In genomic region chr15:78481448-78482000, GRCm38 (mm10) we compare ENCODE assay signal across 13 mouse cellular contexts. TPM values are rescaled to one million over a fixed set of nuclear protein-coding genes. Genes with fewer than 3 reads are reported as not detected.
DNase-seq lines count a peak whose midpoint lies in the region; ATAC-seq and TF ChIP-seq lines count a peak whose summit lies in the region.
"Had no signal": no experiment of that assay in that cellular context is flagged by ENCODE, and none has a peak within 500 bp of the region (broad histone marks: within the 10 kb centered on the region; RNA-seq: fewer than 3 reads in every experiment).

No protein-coding gene starts in this region.

- no peak overlapping the region for H3K4me2 ChIP-seq in liver, embryonic 11.5 days

- no peak for TF ChIP-seq POLR2A in ES-Bruce4 (IDR thresholded peaks at IDR 0.05; ENCODE audit: insufficient read depth, low read length)

- peak; percentile 44 for DNase-seq in gastrocnemius, adult 2 months
- no peak for DNase-seq in gastrocnemius, postnatal 10 days
- peak; percentile 21 for DNase-seq in liver
- no peak for DNase-seq in liver, embryonic 11.5 days (ENCODE audit: low spot score)
- peak; percentile 10 to 17 for DNase-seq in heart, postnatal 36 days
- no peak for DNase-seq in frontal cortex, postnatal 36 days (ENCODE audit: low spot score in 2 of 2)
- DNase-seq in B cell, adult 2 months, result no peak
- DNase-seq: adrenal gland, adult 2 months; kidney, adult 18-20 months; right cerebral cortex, postnatal 25 days had no signal

- H3K27ac ChIP-seq in gastrocnemius, adult 2 months, result no peak overlapping the region
- H3K27ac ChIP-seq in liver, embryonic 11.5 days (ENCODE audit: low read depth, low read length), result no peak overlapping the region
- H3K27ac ChIP-seq in ES-Bruce4 (ENCODE audit: insufficient read depth, low read length), result no peak overlapping the region

- no peak for ATAC-seq in liver, embryonic 11.5 days (replicated peaks; ENCODE audit: low FRiP score)

- intact Hi-C loops in gastrocnemius, adult 2 months (cut with DNase I), result no loop called here
- intact Hi-C loops in heart, postnatal 36 days (cut with DNase I), result no loop called here

- H3K36me3 ChIP-seq in liver, embryonic 11.5 days (ENCODE audit: control insufficient read depth, insufficient read depth, low read length), result no peaks in the 10 kb centered on the region
- H3K36me3 ChIP-seq in ES-Bruce4 (ENCODE audit: control insufficient read depth, insufficient read depth, low read length, poor library complexity, severe bottlenecking), result no peaks in the 10 kb centered on the region

- no peak overlapping the region for H3K4me3 ChIP-seq in gastrocnemius, adult 2 months
- H3K4me3 ChIP-seq in liver, embryonic 11.5 days (ENCODE audit: low read depth, low read length), result no peak overlapping the region
- no peak overlapping the region for H3K4me3 ChIP-seq in ES-Bruce4 (ENCODE audit: low read depth, low read length)

- H3K9ac ChIP-seq in liver, embryonic 11.5 days (ENCODE audit: low read depth, low read length), result no peak overlapping the region
- H3K9ac ChIP-seq in ES-Bruce4 (ENCODE audit: low read depth, poor library complexity, severe bottlenecking), result no peak overlapping the region

- peaks cover 4% of the 10 kb centered on the region; the same call in 1 of the 2 replicates for H3K4me1 ChIP-seq in liver, embryonic 11.5 days (replicated peaks; ENCODE audit: control insufficient read depth, insufficient read depth, low read length)
- no peaks in the 10 kb centered on the region for H3K4me1 ChIP-seq in ES-Bruce4 (ENCODE audit: control insufficient read depth, insufficient read depth, low read length)

- no peak for TF ChIP-seq EP300 in ES-Bruce4 (IDR thresholded peaks at IDR 0.05; ENCODE audit: insufficient read depth, low read depth, low read length)

- H3K27me3 ChIP-seq in liver, embryonic 11.5 days (replicated peaks; ENCODE audit: control insufficient read depth, insufficient read depth, low read length), result no peaks in the 10 kb centered on the region; the same call in 1 of the 2 replicates
- H3K27me3 ChIP-seq in ES-Bruce4 (ENCODE audit: control insufficient read depth, insufficient read depth, low read length, poor library complexity, severe bottlenecking), result no peaks in the 10 kb centered on the region

- TF ChIP-seq CTCF in gastrocnemius, adult 2 months (IDR thresholded peaks at IDR 0.05), result peak; percentile 3; the same call in 1 of the 2 replicates
- TF ChIP-seq CTCF in ES-Bruce4 (IDR thresholded peaks at IDR 0.05; ENCODE audit: low read depth, low read length), result peak; percentile 46

- no peaks in the 10 kb centered on the region for H3K9me3 ChIP-seq in liver, embryonic 11.5 days (ENCODE audit: control insufficient read depth, low read length)
- no peaks in the 10 kb centered on the region for H3K9me3 ChIP-seq in ES-Bruce4 (replicated peaks; ENCODE audit: control insufficient read depth, insufficient read depth, low read length, poor library complexity, severe bottlenecking)

- WGBS in liver, embryonic 11.5 days, result 41% methylated on average over 9 of the region's 9 CpGs

RNA-seq across cellular contexts. Expression of gene Tmprss6, which starts 13.1 kb away (rescaled TPM):
- not detected for total RNA-seq in gastrocnemius, adult 2 months (2021)
- under 1 TPM in 1 of 2 experiments, not detected in 1; 0.38 TPM for total RNA-seq in gastrocnemius, postnatal 10 days (2021)
- polyA plus RNA-seq in liver, embryonic 11.5 days (2014; fragmentation: Nextera tagmentation; extraction: Ambion mirVana), result 7.0 and 7.9 TPM in 2 replicates
- 0.70 TPM in 1 of 2 replicates, not detected in the other for polyA plus RNA-seq in ES-Bruce4 (2011; ENCODE audit: insufficient read depth, insufficient read length, low read depth, missing spikeins)
- total RNA-seq in heart, postnatal 36 days (2021), result not detected
- polyA plus RNA-seq: neural tube, embryonic 11.5 days had no signal

RNA-seq across cellular contexts. Expression of gene Il2rb, which starts 13.5 kb away (rescaled TPM):
- total RNA-seq in gastrocnemius, adult 2 months (2021), result not detected
- total RNA-seq in gastrocnemius, postnatal 10 days (2021), result under 1 TPM in 1 of 2 experiments, not detected in 1; 0.18 TPM
- 0.07 and 0.31 TPM in 2 replicates for polyA plus RNA-seq in liver, embryonic 11.5 days (2014; fragmentation: Nextera tagmentation; extraction: Ambion mirVana)
- 0.37 and 0.42 TPM in 2 replicates for polyA plus RNA-seq in ES-Bruce4 (2011; ENCODE audit: insufficient read depth, insufficient read length, low read depth, missing spikeins)
- under 1 TPM; 0.39 to 0.54 TPM for total RNA-seq in heart, postnatal 36 days (2021)
- polyA plus RNA-seq: neural tube, embryonic 11.5 days had no signal

RNA-seq across cellular contexts. Expression of gene C1qtnf6, which starts 49.7 kb away (rescaled TPM):
- total RNA-seq in gastrocnemius, adult 2 months (2021), result 1 to 10 TPM; 2.7 to 7.6 TPM
- 10 to 100 TPM; 53.5 to 58.3 TPM for total RNA-seq in gastrocnemius, postnatal 10 days (2021)
- 11.4 and 14.0 TPM in 2 replicates for polyA plus RNA-seq in liver, embryonic 11.5 days (2014; fragmentation: Nextera tagmentation; extraction: Ambion mirVana)
- 5.1 and 7.4 TPM in 2 replicates for polyA plus RNA-seq in ES-Bruce4 (2011; ENCODE audit: insufficient read depth, insufficient read length, low read depth, missing spikeins)
- 10 to 100 TPM; 26.2 to 41.8 TPM for total RNA-seq in heart, postnatal 36 days (2021)

RNA-seq across cellular contexts. Expression of gene Kctd17, which starts 53.2 kb away (rescaled TPM):
- total RNA-seq in gastrocnemius, adult 2 months (2021), result 10 to 100 TPM in 1 of 2 experiments, 1 to 10 TPM in 1; 8.9 to 17.2 TPM
- 10 to 100 TPM; 48.7 to 62.2 TPM for total RNA-seq in gastrocnemius, postnatal 10 days (2021)
- polyA plus RNA-seq in liver, embryonic 11.5 days (2014; fragmentation: Nextera tagmentation; extraction: Ambion mirVana), result 17.1 and 19.2 TPM in 2 replicates
- 31.4 and 35.9 TPM in 2 replicates for polyA plus RNA-seq in ES-Bruce4 (2011; ENCODE audit: insufficient read depth, insufficient read length, low read depth, missing spikeins)
- 10 to 100 TPM; 28.0 to 30.3 TPM for total RNA-seq in heart, postnatal 36 days (2021)
- total RNA-seq: MEL had no signal

Comparison
In these comparisons a context has a peak if more than half of its experiments do, and no peak if none do; other contexts are left out.
1. DNase-seq: peak in gastrocnemius, adult 2 months (single experiment), liver (single experiment) and heart, postnatal 36 days (2 of 2); none in gastrocnemius, postnatal 10 days (single experiment), liver, embryonic 11.5 days (single experiment), frontal cortex, postnatal 36 days (0 of 2) and B cell, adult 2 months (0 of 2).